Mouse (Mus musculus) forebrain, embryonic 14.5 days (tissue): ENCODE results near the gene Rab27a. TPM values are rescaled to one million over a fixed set of nuclear protein-coding genes. Genes with fewer than 3 reads are reported as not detected.
"Not testable (repeated sequence)": the region's sequence is repeated elsewhere in the genome, so short reads cannot be mapped to it uniquely, and the experiment has no call there.

ENCODE experiments used
- ATAC-seq: fragments of 200-750 bp; cut with Nextera tagmentation; 2 replicates; pipeline ENCODE4 v1.8.0; 2017; ENCODE audit warnings: mild to moderate bottlenecking, moderate library complexity
- DNase-seq: peaks from one replicate; pipeline ENCODE4 v3.0.0-alpha.2; 2015; ENCODE audit warnings: low spot score
- H3K27ac ChIP-seq: fragments of 300-500 bp; sonication (generic); 2 replicates; pipeline ENCODE4 v1.5.1; 2014; ENCODE audit warnings: low read depth, mild to moderate bottlenecking, control low read depth, low read length, moderate library complexity
- H3K27me3 ChIP-seq: fragments of 300-500 bp; sonication (generic); replicated peaks from 2 replicates; pipeline ENCODE4 v1.6.1; 2014; ENCODE audit warnings: low read length, control low read depth, mixed read lengths; ENCODE audit not compliant: control insufficient read depth, insufficient read depth
- H3K36me3 ChIP-seq: fragments of 300-500 bp; sonication (generic); 2 replicates; pipeline ENCODE4 v1.6.1; 2014; ENCODE audit warnings: low read length, control low read depth; ENCODE audit not compliant: control insufficient read depth, insufficient read depth
- H3K4me1 ChIP-seq: fragments of 300-500 bp; sonication (generic); 2 replicates; pipeline ENCODE4 v1.6.1; 2014; ENCODE audit warnings: antibody characterized with exemption, low read length, control low read depth; ENCODE audit not compliant: control insufficient read depth, insufficient read depth
- H3K4me2 ChIP-seq: fragments of 300-500 bp; sonication (generic); 2 replicates; pipeline ENCODE4 v1.6.1; 2014; ENCODE audit warnings: mild to moderate bottlenecking, control low read depth, low read length
- H3K4me3 ChIP-seq: fragments of 300-500 bp; sonication (generic); 2 replicates; pipeline ENCODE4 v1.5.1; 2014; ENCODE audit warnings: low read depth, low read length, control low read depth
- H3K9ac ChIP-seq: fragments of 300-500 bp; sonication (generic); 2 replicates; pipeline ENCODE4 v1.6.1; 2014; ENCODE audit warnings: mild to moderate bottlenecking, low read length, control low read depth, moderate library complexity
- H3K9me3 ChIP-seq: fragments of 300-500 bp; sonication (generic); replicated peaks from 2 replicates; pipeline ENCODE4 v1.6.1; 2016; ENCODE audit warnings: low read length, control low read depth, mixed read lengths; ENCODE audit not compliant: control insufficient read depth
- WGBS: fragments of 180-500 bp; shearing (Covaris S2); extraction: QIAGEN DNeasy Blood & Tissue Kit; methylation state at CpG from one replicate; pipeline ENCODE4 v1.1.7; 2014; 5-methylcytosine and 5-hydroxymethylcytosine counted together
- polyA plus RNA-seq: library from polyadenylated mRNA; unstranded; fragments of >200 nt; fragmentation: Nextera tagmentation; extraction: Ambion mirVana; gene quantifications from 2 replicates; pipeline ENCODE4 v1.2.1, GENCODE M21; 2014

The Rab27a gene
- polyA plus RNA-seq, 1 experiment from 2014 or later, result 0.51 TPM

DNA sequence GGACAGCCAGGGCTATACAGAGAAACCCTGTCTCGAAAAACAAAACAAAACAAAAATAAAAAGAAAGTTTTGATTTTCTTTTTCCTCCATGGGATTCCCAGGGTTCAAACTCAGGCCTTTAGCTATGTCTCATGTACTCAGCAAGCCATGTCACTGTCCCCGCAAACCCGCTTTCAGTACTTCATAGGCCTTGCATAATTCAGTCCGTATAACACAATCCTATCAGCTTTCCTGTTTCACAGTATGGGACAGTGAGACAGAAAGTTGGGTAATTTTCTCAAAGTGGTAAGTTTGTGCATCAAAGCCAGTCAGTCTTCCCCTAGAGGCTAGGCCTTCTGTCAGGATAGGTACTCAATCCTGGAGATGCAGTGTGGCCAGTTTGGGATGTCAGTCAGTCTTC is 14.6 kb downstream of the Rab27a start:
- no peak for DNase-seq
- ATAC-seq, result no peak
- H3K4me1 ChIP-seq, result no peaks in the 10 kb centered on the region
- H3K9me3 ChIP-seq, result no peaks in the 10 kb centered on the region
- H3K9ac ChIP-seq, result no peak overlapping the region
- H3K4me2 ChIP-seq, result no peak overlapping the region
- H3K4me3 ChIP-seq, result no peak overlapping the region
- H3K27ac ChIP-seq, result no peak overlapping the region
- no peaks in the 10 kb centered on the region for H3K36me3 ChIP-seq
- 88% methylated on average over 4 of the region's 4 CpGs for WGBS
- H3K27me3 ChIP-seq, result no peaks in the 10 kb centered on the region

DNA sequence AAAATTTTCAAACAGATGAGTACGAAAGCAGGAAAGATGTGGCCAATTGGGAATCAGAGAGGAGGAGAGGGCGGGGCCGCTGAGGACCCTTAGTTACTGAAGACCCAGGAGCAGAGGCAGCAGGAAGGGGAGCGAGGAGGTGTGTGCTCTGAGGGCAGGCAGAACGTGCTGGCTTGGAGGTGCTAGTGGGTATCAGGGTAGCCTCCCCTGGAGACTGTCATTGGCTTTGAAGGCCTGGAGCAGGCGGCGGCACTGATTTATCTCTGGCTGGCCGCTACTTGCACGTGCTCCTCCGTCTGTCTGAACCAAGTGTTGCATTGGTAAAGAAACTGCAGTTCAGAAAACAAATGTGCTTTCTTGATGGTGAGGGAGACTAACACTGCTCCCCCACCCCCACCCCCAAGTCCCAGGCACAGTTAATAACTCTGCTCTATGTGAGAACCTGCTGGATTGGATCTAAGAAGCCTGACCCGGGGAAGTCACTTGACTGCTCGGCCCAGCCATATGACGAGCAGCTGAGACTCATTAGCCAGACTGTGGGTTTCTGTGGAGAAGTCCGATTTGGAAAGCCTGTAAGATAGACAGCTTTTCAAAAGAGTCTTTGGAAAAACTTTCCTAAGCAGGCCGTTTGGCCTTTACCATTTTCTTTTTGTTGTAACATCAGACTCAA is 19.1 kb downstream of the Rab27a start:
- Histone ChIP-seq H3K27ac (no peak overlapping the region), H3K27me3 (no peaks in the 10 kb centered on the region), H3K9ac (peak overlapping the region; percentile 37; the same call in 1 of the 2 replicates), H3K4me3 (no peak overlapping the region), H3K36me3 (no peaks in the 10 kb centered on the region), H3K9me3 (no peaks in the 10 kb centered on the region), H3K4me2 (no peak overlapping the region), H3K4me1 (no peaks in the 10 kb centered on the region)
- WGBS, result 38% methylated on average over 15 of the region's 15 CpGs
- ATAC-seq (no peak), DNase-seq (no peak)

DNA sequence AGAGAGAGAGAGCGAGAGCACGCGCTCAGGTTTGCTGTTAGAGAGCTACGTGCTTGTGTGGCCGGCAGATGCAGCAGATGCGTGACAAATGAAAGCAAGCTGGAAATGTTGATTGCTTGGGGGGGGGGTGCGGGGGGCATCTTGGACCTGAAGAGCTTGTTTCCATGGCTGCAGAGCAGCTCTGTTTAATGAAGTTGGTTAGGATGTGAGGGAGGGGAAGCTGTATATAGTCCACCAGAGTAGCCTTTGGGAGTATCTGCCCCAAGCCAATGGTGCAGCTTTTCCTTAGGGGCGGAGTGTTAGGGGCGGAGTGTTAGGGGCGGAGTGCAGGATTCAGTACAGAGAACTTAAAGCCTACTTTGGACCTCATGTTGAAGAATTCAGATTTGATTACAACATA is 22.4 kb downstream of the Rab27a start:
- Histone ChIP-seq H3K4me1 (no peaks in the 10 kb centered on the region), H3K27me3 (no peaks in the 10 kb centered on the region), H3K9me3 (no peaks in the 10 kb centered on the region), H3K27ac (no peak overlapping the region), H3K4me3 (no peak overlapping the region), H3K36me3 (no peaks in the 10 kb centered on the region), H3K9ac (no peak overlapping the region), H3K4me2 (no peak overlapping the region)
- DNase-seq, result no peak
- WGBS, result 34% methylated on average over 10 of the region's 10 CpGs
- ATAC-seq, result no peak

DNA sequence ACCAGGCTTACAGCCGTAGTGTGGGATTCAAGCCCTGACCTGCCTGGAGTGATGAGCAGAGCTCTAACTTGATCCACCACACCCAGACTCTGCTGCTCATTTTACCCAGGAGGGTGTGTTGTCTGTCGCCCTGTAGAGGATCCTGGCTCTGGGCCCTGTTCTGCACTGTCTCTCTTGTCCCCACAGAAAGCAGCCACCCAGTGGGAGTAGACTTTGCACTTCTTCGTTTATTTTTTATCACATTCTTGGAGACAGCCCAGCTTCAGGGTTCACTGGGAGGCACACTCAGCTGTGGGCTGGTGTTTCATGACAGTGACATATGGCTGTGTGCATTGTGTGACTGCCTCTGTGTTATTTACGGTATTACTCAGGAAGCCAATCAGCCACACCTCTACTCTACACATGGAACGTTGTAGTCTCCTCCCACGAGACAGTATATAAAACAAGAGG is 23.6 kb downstream of the Rab27a start:
- H3K4me2 ChIP-seq, result no peak overlapping the region
- H3K9ac ChIP-seq, result no peak overlapping the region
- no peaks in the 10 kb centered on the region for H3K36me3 ChIP-seq
- 69% methylated on average over 6 of the region's 6 CpGs for WGBS
- H3K27ac ChIP-seq, result no peak overlapping the region
- H3K4me1 ChIP-seq, result no peaks in the 10 kb centered on the region
- DNase-seq (no peak), ATAC-seq (no peak)
- H3K9me3 ChIP-seq, result no peaks in the 10 kb centered on the region
- H3K4me3 ChIP-seq, result no peak overlapping the region
- no peaks in the 10 kb centered on the region for H3K27me3 ChIP-seq

DNA sequence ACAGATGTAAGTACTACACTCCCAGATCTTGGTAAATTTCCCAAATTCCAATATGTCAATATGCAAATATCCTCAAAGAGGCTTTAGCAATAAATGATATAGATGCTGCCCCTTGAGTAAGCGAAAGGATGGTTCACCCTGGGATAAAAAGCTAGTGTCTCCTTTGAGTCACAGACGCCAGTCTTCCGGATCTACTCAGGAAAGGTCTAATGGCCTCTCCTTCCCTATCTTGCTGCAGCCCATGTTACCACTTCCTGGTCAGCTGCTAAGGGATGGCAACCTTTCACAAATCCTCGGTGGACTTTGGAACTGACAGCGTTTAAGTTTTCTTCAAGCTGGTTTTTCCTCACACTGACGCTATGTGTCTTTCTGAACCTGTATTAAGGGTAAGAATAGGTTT is 24.0 kb downstream of the Rab27a start:
- DNase-seq, result no peak
- WGBS, result 94% methylated on average over 6 of the region's 6 CpGs
- H3K4me1 ChIP-seq, result no peaks in the 10 kb centered on the region

DNA sequence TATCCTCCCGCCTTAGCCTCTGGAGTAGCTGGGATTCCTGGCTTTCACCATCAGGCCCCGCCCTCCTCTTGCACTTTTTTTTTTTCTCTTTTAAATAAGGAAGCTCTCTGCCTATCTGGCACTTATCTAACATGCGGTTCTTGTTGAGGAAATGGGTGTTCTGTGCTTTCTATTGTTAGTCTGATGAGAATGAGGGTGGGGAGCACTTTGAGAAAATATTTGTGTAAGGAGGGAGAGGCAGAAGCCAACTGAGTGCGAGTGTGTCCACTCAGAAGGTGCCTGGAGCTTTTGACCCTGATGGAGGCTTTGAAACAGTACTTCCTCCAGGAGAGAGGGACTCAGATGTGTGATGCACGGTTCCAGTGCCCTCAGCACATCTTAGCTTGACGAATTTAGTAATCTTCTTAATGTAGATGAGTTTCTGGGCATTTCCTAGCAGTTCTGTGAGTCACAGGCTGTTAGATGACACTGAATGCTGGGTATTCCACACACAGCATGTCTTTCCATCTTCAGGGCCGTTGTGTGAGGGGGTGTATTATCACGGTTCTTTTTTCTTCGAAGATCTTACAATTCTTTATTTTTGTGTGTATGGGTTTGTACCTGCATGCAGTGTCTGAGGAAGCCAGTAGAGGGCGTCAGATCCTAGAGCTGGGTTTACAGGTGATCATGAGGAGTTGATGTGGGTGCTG is 26.5 kb downstream of the Rab27a start:
- Histone ChIP-seq H3K4me3 (no peak overlapping the region), H3K4me1 (no peaks in the 10 kb centered on the region), H3K27ac (no peak overlapping the region), H3K9me3 (no peaks in the 10 kb centered on the region), H3K27me3 (no peaks in the 10 kb centered on the region), H3K36me3 (no peaks in the 10 kb centered on the region), H3K4me2 (no peak overlapping the region), H3K9ac (no peak overlapping the region)
- 78% methylated on average over 10 of the region's 10 CpGs for WGBS
- DNase-seq (no peak), ATAC-seq (no peak)

More for the DNA sequence above, 24.0 kb downstream of the Rab27a start:
- Histone ChIP-seq H3K4me3 (no peak overlapping the region), H3K27ac (no peak overlapping the region), H3K36me3 (no peaks in the 10 kb centered on the region), H3K27me3 (no peaks in the 10 kb centered on the region), H3K9me3 (no peaks in the 10 kb centered on the region), H3K9ac (no peak overlapping the region), H3K4me2 (no peak overlapping the region)
- no peak for ATAC-seq

DNA sequence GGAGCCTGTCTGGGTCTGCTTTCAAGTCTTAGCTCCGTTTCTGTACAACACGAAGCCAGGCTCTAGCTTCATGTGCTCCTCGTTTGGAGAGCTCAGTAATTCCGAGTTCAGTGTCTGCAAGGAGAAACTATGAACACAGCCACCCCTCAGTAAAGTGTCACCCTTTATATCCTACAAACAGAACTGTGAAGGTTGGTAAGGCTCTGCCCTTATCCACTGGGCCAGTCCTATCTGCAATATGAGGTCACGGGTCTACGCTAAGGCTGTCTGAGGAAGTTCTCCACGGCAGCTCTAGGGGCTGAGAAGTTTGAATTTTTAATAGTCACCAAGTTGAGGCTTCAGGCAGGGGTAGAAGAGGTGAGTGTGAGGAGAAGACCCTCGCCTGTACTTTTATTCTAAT is 27.8 kb downstream of the Rab27a start:
- H3K4me2 ChIP-seq, result no peak overlapping the region
- no peaks in the 10 kb centered on the region for H3K4me1 ChIP-seq
- H3K9me3 ChIP-seq, result no peaks in the 10 kb centered on the region
- DNase-seq, result no peak
- H3K4me3 ChIP-seq, result no peak overlapping the region
- no peak overlapping the region for H3K27ac ChIP-seq
- no peaks in the 10 kb centered on the region for H3K36me3 ChIP-seq
- H3K27me3 ChIP-seq, result no peaks in the 10 kb centered on the region
- 82% methylated on average over 8 of the region's 8 CpGs for WGBS
- no peak overlapping the region for H3K9ac ChIP-seq
- ATAC-seq, result no peak

DNA sequence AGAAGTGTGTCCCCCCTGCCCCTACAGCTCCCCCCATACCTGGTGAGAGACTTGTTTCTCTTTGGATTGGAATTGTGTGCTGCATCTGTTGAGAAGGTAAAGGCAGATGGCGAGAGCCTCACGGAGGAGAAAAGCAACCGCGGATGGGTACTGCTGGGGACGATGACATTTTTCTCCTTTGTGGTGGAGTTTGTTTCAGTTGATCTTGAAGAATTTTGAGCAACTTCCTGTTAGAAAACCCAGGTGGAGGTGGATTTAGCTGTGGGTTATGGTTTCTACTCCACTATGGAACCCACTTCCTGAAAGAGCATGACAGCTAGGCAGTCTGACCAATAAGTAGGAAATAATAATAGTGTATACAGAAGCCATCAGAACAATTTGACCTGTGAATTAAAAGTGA is 28.5 kb downstream of the Rab27a start:
- Histone ChIP-seq H3K9ac (no peak overlapping the region), H3K36me3 (no peaks in the 10 kb centered on the region), H3K27ac (no peak overlapping the region), H3K9me3 (no peaks in the 10 kb centered on the region), H3K27me3 (no peaks in the 10 kb centered on the region), H3K4me2 (no peak overlapping the region), H3K4me3 (no peak overlapping the region), H3K4me1 (no peaks in the 10 kb centered on the region)
- WGBS, result 95% methylated on average over 5 of the region's 5 CpGs
- ATAC-seq, result no peak
- no peak for DNase-seq

DNA sequence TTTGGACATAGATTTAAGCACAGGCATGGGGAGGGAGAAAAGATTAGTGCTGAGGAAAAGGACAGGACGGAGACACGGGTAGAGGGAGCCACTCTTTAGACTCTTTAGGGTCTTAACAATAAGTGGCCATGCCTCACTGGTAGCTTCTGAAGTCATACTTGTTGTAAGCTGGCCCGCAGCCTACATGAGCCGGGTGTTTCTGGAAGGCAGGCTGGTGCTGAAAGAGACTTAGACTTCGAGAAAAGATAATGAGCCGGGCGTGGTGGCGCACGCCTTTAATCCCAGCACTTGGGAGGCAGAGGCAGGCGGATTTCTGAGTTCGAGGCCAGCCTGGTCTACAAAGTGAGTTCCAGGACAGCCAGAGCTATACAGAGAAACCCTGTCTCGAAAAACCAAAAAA is 34.7 kb downstream of the Rab27a start:
- not testable (repeated sequence) for H3K27me3 ChIP-seq, H3K36me3 ChIP-seq, H3K4me1 ChIP-seq, ATAC-seq, DNase-seq, H3K4me3 ChIP-seq, H3K27ac ChIP-seq, H3K9me3 ChIP-seq, H3K9ac ChIP-seq, H3K4me2 ChIP-seq
- 83% methylated on average over 11 of the region's 12 CpGs for WGBS
